Mouse (Mus musculus) thymus, adult 18-20 months (tissue): ENCODE results near the gene Myo10.

ENCODE experiments used
- DNase-seq, 2 experiments: peaks; one replicate each; pipeline ENCODE4 v3.0.0; 2022; ENCODE audit warnings: mixed read lengths in 2 of 2

Gene Myo10

DNA sequence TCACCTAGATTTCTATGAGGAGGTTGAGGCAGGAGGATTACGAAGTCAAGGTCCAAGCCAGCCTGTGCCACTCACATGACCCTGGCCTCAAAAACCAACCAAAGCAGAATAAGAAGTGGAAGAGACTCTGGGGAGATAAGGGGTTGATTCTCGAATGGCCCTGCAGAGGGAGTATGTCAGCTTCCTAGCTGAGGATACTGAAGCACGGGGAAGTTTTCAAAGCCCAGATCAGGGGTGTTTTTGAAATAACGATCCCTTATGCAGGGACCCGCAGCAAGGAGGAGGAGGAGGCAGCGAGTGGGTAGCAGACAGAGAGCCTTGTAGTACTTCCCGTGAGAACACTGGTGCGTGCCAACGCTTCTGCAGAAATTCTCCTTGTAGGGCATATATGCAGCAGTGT is 108.7 kb downstream of the Myo10 start:
- DNase-seq, result no peak

DNA sequence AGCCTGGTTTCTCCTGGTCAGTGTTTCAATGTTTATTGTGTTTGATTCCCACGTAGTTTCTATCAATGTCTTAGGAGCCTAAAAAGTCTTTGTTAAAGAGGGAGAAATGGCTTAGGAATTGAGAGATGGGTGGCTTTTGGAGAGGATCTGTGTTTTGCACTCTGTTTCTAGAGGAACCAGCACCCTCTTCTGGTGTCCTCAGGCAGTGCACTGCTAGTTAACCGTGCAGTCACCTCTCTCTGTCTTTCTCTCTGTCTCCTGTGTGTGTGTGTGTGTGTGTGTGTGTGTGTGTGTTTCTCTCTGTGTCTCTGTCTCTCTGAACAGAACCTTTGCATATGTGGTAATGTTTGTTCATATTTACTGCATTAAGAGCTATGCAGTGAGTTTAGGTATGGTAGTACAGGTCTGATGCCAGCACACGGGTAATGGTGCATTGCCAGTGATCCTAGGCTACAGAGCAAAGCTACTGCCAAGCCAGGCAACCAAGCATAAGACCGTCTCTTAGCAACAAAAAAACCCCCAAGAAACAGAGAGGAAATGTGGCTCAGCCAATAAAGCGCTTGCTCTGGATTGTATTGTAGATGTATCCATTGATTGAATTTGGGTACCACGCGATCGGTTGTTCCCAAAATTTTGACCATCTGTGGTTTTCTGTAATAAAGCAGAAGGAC is 110.6 kb downstream of the Myo10 start:
- DNase-seq, result no peak

GRCm38 (mm10) chr15:25733739-25734430 is 111.6 kb downstream of the Myo10 start:
- DNase-seq, result no peak

GRCm38 (mm10) chr15:25736531-25736930 is 114.2 kb downstream of the Myo10 start:
- DNase-seq, result no peak

DNA sequence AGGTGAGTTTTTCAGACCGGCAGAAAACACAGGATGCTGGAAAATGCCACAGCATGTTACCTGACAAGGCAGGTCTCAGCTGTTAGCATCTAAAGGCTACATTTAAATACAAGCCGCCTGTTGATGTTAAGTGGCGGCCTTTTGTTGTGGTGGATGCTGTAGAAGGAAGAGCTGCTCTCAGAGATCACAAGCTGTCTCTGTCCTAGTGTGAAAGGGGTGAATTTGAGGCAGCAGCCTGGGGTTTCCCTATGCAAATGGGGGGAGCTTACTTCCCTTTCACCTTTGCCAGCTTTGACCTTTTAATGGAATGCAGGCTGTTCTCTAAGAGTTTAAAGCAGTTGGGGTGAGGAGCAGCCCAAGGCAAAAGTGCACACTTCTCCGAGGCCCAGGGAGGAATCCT is 117.9 kb downstream of the Myo10 start:
- no peak for DNase-seq

GRCm38 (mm10) chr15:25742196-25742595 is 119.9 kb downstream of the Myo10 start:
- DNase-seq, result no peak

DNA sequence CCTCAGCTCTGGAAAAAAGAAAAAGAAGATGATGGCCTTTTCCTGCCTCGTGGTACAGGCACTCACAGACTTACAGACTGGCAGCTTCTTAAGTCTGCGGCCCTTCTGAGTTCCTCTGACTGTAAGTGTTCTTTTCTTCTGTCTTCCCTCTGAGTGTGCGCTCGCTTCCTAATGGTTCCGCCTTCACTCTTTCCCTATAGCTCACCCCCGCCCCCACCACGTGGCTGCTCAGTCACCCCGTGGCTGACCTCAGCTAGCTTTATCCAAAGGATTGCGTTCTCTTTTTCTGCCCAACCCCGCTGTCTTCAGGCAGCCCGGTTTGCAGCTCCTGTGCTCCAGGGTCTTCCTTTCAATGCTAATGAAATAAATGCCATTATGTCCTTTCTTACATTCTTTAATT is 129.2 kb downstream of the Myo10 start:
- no peak for DNase-seq

DNA sequence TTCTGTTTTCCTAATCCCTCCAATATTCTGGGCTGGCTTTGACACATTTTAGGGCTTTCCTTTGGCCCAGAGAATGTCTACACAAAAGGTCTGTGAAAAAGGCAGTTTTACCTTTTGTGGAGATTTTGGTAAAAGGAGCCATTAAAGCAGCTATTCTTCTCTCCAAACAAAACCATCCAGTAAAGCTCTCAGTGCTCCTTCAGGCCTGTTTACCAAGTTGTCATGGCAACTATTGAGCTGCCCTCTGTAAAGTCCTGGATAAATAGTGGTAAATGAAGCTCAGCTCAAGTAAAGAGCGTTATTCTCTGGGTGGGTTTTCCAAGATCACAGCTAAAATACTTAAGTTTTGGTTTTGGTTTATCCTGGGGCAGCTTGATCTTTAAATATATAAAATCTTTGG is 130.3 kb downstream of the Myo10 start:
- DNase-seq, result no peak

DNA sequence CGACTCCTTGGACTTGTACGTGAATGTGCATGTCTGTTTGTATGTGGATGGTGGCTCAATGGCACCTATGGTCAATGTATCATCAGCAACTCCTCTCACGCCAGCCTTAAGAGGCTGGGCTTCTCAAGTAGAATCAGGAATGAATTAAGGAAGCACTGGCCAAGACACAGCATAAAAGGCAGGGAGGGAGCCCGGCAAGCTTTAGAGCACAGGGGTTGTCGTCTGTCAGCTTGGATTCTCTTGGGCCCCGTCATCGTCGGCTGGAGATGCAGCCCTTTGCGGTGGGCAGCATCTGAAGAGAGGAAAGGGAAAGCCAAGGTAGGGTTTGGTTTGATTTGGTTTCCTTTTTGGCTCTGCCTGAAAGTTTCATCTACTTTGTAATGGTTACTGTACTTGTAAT is 130.7 kb downstream of the Myo10 start:
- DNase-seq, result no peak

GRCm38 (mm10) chr15:25753878-25754277 is 131.6 kb downstream of the Myo10 start:
- DNase-seq, result no peak

DNA sequence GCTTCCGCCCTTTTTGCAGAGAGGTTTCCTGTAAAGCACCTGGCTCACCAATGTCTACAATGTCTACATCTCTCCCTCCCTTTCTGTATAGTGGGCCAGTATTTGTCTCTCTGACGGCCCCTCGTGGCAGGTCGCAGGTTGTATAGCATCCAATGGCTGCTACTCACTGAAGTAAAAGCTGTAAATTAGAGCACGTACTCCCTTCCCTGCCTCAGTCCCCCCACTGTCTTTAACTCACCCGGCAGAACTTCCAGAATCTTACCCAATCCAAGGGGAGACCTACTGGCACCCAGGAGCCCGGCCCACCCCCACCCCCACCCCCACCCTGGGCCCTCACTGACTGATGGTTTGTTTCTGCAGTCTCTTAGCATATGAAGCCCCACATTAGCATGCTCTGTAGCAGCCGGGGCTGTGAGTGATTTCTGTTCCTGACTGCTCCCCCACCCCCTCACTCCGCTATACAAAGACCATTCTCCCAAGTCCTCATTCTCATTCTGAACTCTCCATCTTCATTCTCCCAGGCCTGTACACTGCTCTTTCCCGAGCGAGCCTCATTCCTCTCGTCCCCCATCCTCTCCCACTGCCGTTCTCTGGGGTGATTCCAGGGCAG is 132.1 kb downstream of the Myo10 start:
- DNase-seq, result no peak

- no peak for DNase-seq
Measured at GRCm38 (mm10) chr15:25755536-25755935, 133.2 kb downstream of the Myo10 start.

GRCm38 (mm10) chr15:25756072-25756471 is 133.7 kb downstream of the Myo10 start:
- DNase-seq, result no peak

- DNase-seq, result no peak
Measured at GRCm38 (mm10) chr15:25758037-25758436, 135.7 kb downstream of the Myo10 start.

DNA sequence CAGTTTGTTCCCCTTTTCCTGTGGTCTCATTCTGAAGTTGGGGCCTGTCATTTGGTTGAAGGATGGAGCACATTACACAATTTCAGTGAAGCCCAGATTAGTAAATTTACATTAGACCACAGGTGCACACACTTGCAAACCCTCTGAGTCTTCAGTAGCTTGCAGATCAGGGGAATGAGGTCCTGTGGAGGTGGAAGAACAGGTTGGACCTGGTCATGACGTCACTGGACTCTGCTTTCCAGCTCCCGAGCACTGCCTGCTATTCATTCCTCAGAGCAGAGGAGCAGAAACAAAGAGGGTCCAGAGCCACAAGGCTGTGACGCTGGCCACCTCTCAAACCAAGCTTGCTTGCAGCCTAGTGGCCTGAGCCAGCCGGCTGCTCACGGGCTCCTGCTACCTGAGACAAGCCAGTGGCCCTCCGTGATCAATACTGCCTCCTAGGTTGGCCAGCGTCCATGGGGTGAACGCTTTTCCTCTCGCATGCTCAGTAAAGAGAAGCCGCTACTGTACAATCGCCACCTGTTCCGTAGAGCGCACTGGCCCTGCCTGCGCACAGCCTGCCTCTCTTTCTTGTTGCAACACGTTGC is 136.3 kb downstream of the Myo10 start:
- DNase-seq, result no peak

- DNase-seq, result no peak
Measured at GRCm38 (mm10) chr15:25760304-25760703, 138.0 kb downstream of the Myo10 start.

GRCm38 (mm10) chr15:25761049-25761448 is 138.7 kb downstream of the Myo10 start:
- DNase-seq, result no peak

DNA sequence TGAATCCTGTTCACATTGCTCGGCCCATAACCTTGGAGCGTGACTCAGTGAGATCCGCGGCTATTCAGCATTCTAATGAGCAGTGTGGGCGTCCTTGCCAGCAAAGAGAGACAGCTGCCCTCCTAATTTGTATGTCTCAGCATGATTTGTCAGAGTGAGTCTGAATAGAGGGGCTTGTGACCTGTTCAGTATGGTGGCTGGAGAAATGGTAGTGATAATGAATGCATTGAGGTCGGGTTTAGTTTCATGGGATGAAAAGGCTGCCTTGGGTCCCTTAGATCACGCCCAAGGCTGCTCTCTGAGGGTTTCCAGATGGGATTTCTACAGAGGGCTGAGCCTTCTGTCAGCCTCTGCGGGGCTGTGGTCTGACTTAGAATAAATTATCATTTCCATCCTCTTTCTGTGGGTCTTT is 139.5 kb downstream of the Myo10 start:
- no peak for DNase-seq

DNA sequence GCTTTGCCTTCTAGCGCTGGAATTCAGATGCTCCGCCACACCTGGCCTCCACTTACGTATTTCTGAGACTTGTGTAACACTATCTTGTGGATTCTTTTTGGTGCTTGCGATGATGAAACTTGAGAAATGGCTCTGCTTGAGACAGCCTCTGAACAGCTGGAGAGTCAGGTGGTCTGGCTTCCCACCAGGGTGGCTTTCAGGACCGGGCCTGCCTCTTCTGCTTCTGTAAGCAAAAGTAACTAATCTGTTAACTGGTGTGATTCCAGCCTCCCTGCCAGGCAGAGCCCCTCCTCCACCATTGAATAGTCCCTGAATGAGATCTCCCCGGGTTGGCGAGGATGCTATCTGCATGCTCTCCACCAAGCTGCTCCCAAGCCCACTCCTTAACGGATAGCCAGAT is 140.0 kb downstream of the Myo10 start:
- DNase-seq, result no peak

GRCm38 (mm10) chr15:25763106-25763505 is 140.8 kb downstream of the Myo10 start:
- DNase-seq, result no peak

DNA sequence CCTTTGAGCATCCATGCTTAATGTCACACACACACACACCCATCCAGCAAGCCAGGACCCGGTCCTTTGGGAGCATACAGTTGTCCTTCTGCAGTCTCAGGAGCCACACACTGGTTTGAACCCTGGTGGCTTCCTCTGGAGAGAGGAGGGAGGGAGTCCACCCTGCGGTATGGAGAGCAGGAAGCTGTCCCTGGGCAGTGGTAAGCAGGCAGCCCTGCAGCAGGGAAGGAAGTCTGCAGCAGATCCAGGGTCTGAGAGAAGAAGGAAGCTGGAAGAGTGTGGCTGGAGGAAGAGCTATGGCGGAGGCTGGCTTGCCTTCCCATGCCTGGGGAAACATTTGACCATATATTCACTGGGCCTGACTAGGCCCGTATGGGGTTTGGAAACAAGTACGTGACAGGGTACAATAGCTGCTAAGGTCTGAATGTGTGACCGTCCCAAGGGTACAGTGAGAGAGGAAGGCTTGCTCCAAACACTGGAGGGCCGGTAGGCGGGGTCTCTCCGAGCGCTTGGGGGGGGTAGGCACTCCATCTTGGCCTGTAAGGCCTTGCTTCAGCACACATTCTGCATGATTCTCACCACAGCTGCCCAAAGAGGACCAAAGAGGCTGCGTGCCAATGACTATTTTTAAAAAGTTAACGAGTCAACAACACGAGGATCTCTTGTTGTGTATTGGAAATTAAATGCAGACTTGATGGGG is 142.5 kb downstream of the Myo10 start:
- DNase-seq, result no peak

GRCm38 (mm10) chr15:25767777-25768176 is 145.5 kb downstream of the Myo10 start:
- no peak for DNase-seq

GRCm38 (mm10) chr15:25769524-25770255 is 147.4 kb downstream of the Myo10 start:
- no peak for DNase-seq
